Mouse (Mus musculus) spleen, postnatal 36 days (tissue): ENCODE results near the gene Dgkg.

Experiments
- DNase-seq, 2 experiments: peaks; one replicate each; pipeline ENCODE4 v3.0.0; 2022; ENCODE audit warnings: low spot score in 2 of 2, mixed read lengths in 1 of 2

The Dgkg gene

DNA sequence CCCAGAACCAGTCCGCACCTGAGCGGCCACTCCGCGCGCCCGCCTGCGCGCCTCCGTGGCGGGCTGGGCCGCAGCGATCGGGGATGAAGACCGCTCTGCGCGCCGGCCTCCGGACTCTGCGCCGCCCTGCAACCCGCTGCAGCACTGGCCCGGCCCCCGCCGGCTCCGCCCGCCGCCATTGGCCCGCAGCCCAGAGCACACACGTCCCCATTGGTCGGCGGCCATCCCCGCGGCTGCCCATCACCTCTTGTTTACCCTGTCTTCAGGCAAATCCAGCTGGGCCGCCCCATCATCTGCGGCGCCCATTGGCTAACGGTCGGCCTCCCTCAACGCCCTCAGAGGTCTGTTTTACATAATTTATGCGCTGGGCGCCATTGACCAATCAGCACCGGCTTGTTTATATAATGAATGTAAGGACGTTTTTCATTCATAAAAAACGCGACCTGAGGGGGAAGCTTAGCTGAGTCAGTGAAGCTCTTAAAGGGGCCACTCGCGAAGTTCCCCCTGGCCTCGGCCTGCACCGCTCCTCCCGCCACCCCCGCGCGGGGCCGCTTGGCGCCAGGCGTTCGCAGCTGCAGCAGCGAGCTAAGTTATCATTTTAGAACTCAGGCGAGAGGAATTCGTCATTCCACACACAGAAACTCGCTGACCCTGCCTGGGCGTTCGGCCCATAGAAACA, 217.4 kb downstream of the Dgkg start, which contains the start of gene Etv5:
Etv5 (minus strand) TSS at position 221 of the 679 bp plus-strand sequence.
- peak; percentile 99 for DNase-seq

DNA sequence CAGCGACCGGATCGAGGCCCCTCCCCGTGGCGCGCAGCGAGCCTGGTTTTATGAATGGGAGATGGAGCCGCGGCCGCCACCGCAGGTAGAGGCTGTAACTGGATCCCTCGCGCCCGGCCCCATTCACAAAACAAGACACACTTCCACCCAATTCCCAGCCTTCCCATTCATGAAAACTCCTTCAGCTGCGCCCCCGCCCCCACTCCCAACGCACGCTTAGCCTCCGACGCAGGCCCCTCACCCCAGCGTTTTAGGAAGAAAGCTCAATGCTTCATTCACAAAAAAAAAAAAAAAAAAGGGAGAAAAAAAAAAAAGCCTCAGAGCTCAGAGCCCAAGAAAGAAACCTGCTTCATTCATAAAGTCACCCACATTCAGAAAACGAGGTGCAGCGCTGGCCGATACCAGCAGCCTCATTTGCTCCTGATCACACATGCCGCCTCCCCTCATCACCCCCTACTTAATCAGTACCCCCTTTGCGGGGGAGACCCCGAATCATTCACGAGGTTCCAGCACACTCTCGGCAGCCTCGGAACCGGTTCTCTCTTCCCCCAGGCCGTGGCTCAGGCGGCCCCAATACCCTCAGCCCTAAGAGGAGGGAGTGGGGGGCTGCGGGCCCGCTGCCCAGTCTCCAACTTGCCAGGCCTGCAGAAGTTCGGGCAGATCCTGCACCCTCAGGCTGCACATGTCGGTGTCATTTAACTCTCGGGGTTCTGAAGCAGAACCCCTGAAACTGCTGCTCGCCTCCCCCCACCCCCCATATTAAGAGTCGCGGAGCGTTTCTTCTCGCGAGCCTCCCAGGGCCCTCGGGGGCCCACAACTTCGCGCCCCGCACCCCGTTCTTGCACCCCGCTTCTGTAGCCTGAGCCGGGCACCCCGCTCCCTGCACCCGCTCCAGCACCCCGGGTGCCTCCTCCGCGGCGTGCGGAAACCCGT, 218.3 kb downstream of the Dgkg start:
- DNase-seq, result peak; percentile 38 to 50

DNA sequence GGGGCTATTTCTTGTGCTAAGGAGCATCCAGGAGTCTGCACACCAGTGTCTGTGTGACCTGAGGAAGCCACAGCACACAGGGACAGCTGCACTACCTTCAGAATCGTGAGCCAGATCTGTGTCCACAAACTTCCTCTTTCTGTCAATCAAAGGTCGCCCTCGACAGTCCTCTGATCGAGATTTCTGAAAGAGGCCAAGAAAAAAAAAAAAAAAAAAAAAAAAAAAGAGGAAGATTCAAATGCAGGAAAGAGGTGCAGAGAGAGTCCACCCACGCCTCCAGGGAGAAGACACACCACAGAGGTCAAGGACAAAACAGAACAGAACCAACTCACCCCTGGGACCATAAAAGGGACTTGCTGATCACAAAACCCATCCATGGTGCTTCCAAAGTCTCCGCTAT, 220.9 kb downstream of the Dgkg start:
- DNase-seq, result peak; percentile 59 to 67

DNA sequence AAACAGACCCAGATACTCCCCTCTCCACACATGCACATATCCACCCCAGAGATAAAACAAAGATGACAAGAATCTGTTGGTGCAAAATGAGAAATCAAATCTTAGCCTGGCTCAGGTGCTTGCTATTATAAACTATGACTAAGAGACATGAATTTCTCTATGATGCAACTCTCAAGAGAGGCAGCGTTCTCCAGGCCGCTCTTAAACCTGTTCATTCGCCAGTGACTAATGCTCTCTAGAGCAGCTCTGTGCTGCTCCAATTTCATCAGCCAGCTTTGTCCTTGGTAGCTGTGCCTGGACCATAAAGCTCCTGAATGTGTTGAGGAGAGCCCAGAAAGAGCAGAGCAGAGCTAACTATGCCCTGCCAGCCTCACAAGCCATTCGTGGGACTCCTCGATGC, 222.5 kb downstream of the Dgkg start:
- no peak for DNase-seq

DNA sequence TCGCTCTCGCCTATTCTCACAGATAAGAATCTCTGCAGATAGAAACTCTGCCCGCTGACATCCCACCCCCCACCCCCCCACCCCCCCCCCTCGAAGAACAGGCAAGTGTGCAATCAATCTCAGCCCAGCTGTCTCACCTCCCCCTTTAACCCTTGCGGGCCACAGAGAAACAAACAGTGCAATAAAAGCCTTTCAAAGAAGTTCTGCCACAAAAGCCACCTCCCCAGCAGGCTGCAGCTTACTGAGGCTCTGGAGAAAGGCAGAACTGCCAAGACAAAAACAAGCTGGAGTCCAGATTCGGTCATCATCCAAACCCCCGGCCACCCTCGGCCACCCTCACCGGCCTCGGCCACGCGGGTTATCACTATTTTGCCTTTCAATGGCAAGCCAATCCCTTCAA, 223.1 kb downstream of the Dgkg start:
- no peak for DNase-seq

DNA sequence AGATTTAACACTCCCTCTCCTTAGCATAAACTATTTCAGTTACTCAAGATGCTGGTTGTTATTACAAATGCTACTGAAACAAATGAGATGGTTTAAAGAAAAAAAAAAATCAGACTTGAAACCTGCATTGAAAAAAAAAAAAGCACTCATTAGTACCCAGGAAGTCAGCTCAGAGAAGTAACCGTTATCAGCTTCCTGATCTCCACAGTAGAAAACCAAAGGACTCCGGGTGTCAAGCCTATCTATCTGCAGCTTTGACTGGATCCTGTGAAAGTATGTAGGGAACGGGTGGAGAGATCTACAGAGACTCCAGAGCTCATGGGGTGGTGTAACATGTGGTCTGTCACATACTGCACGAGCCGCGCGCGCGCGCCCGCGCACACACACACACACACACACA, 225.2 kb downstream of the Dgkg start:
- DNase-seq, result no peak

DNA sequence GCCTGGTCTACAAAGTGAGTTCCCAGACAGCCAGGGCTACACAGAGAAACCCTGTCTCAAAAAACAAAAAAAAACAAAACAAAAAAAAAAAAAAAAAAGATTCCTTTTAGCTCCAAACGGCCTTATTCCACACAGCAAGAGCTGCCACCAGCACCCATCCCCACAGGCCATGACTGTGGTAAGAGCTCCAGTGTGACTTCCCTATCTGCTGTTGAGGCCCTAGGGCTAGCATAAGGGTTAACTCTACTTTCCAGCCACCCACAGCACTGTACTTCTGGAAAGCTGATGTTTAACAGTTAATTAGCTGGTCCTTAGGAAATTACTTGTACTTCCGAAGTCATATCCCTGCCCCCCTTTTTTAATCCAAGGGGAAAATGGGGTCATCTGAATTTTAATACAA, 225.7 kb downstream of the Dgkg start:
- no peak for DNase-seq

DNA sequence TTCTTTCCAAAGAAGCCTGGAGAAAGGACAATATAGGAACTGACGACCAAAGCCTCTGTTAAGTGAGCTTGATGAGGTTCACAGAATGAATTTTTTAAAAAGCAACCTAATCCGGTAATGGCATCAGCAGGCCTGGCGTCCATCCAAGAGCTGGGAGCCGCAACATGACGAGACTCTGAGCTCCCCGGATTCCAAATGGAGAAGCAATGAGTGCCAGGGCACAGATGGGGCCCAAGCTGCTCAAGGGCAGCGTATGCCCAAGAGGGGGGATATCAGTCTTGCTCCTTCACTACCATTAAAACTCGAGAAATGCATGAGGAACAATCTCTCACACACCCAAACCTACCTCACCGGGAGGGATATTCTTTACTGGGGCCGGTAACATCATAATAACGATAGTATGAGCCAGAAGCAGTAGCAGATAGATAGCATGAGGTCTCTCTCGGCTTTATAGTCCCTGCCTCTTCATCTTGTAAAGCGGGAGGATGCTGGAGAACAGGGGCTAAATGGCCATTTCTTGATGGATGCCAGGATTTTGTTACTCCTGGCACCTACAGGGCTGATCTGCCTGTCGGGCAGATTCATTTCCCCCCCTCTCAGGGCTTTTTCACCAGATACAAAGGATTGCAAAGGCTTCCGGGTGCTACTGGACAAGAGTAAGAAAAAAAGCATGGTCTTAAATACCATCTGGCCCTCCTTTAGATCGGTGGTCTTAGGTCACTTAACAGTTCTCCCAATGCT, 226.6 kb downstream of the Dgkg start:
- no peak for DNase-seq

DNA sequence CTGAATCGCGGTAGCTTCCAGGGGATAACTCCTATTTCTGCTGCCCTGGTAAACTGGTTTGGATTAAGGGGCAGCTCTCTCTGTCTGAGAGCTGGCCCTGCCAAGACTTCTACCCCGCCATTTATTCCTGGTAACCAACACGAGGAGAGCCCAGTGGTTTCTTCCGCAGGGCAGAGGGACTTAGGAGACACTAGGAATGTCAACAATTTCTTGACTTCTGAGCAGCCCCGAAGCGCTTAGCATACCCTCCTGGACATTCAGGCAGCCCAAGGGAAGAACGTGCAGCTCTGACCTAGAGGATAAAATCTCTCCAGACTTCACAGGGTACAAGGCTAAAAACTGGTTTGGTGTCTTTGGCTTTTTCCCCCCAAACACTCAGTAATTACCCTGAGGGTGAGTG, 227.6 kb downstream of the Dgkg start:
- no peak for DNase-seq

DNA sequence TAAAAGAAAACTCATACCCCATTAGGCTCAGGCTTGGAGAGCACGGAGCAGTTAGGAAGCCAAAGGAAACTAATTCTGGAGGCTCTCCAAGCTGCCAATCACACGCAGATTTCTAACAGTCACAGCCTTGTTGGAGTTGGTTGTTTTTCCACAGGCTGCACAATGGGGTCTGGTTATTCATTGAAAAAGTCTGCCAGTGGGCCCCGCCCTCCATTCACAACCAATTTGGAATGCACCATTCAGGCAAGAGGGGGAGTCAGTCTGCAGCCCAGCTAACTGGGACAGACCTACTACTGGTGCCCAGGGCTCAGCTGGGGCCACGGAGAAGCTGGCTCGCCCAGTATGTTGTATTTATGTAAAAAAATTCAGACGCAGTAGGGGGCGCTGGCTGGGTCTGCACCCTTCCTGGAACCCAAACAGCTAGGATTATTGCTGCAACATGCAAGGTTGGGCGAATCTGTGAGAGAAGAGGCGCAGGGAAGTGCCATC, 228.1 kb downstream of the Dgkg start:
- peak in 1 of 2 experiments; percentile 7 for DNase-seq

DNA sequence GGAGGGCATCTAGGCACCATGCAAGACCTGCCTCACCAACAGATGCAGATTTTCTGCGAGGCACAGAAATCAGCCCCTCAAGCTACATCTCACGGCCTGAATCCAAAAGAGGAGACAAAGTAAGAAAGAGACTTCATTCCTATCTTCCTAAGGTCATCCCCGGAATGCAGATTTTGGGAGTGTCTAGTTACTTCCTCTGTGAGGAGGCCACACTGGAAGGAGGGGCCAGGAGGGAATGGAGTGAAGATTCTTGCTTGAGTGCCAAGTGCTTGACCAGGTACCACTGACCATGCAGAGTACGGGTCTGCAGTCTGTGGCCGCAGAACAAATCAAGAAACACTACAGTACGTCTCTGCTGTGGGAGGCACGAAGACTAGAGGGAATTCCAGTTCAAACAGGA, 230.2 kb downstream of the Dgkg start:
- DNase-seq, result no peak

DNA sequence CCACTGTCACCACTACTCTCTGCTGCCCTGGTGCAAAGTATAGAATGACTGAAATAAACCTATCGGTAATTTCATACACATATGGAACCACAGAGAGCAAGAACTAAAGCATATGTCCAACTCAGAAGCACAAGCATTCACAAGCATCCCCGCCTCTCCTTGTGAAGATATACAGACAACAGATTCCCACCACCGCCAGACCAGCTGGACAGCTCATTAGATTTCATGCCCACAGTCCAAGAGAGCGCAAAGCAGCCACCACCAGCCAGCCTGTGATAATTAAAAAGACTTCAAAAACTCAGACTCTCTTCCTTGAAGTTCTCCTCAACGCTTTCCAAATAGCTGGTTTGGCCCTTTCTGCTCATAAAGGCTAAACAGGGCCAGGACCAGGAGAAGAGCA, 234.8 kb downstream of the Dgkg start:
- no peak for DNase-seq
